Mouse (Mus musculus) hindbrain, embryonic 14.5 days (tissue): ENCODE data around the gene Arid5b. TPM values are rescaled to one million over a fixed set of nuclear protein-coding genes. Genes with fewer than 3 reads are reported as not detected.
A peak's percentile ranks its signal among the peaks of the same experiment; 100 is the strongest.

ENCODE experiments used
- ATAC-seq: fragments of 200-750 bp; cut with Nextera tagmentation; 2 replicates; pipeline ENCODE4 v1.8.0; 2017; ENCODE audit warnings: moderate number of reproducible peaks, mild to moderate bottlenecking, moderate TSS enrichment, moderate library complexity; ENCODE audit not compliant: low FRiP score
- DNase-seq: peaks from one replicate; pipeline ENCODE4 v3.0.0-alpha.2; 2015; ENCODE audit warnings: low spot score
- H3K27ac ChIP-seq: fragments of 300-500 bp; sonication (generic); 2 replicates; pipeline ENCODE4 v1.5.1; 2014; ENCODE audit warnings: mild to moderate bottlenecking, moderate library complexity
- H3K27me3 ChIP-seq: fragments of 300-500 bp; sonication (generic); 2 replicates; pipeline ENCODE4 v1.6.1; 2014; ENCODE audit warnings: mild to moderate bottlenecking, low read length, mixed read lengths; ENCODE audit not compliant: control insufficient read depth, insufficient read depth
- H3K36me3 ChIP-seq: fragments of 300-500 bp; sonication (generic); replicated peaks from 2 replicates; pipeline ENCODE4 v1.6.1; 2014; ENCODE audit not compliant: control insufficient read depth, insufficient read depth
- H3K4me1 ChIP-seq: fragments of 300-500 bp; sonication (generic); replicated peaks from 2 replicates; pipeline ENCODE4 v1.6.1; 2014; ENCODE audit warnings: antibody characterized with exemption, low read length, mixed read lengths; ENCODE audit not compliant: control insufficient read depth, insufficient read depth
- H3K4me2 ChIP-seq: fragments of 300-500 bp; sonication (generic); replicated peaks from 2 replicates; pipeline ENCODE4 v1.6.1; 2014; ENCODE audit warnings: mild to moderate bottlenecking, moderate library complexity
- H3K4me3 ChIP-seq: fragments of 300-500 bp; sonication (generic); replicated peaks from 2 replicates; pipeline ENCODE4 v1.5.1; 2014; ENCODE audit warnings: mild to moderate bottlenecking, low read length
- H3K9ac ChIP-seq: fragments of 300-500 bp; sonication (generic); 2 replicates; pipeline ENCODE4 v1.6.1; 2014
- H3K9me3 ChIP-seq: fragments of 300-500 bp; sonication (generic); 2 replicates; pipeline ENCODE4 v1.6.1; 2016; ENCODE audit warnings: low read length; ENCODE audit not compliant: control insufficient read depth
- WGBS: fragments of 180-500 bp; shearing (Covaris S2); extraction: QIAGEN DNeasy Blood & Tissue Kit; methylation state at CpG from one replicate; pipeline ENCODE4 v1.1.7; 2014; 5-methylcytosine and 5-hydroxymethylcytosine counted together
- polyA plus RNA-seq: library from polyadenylated mRNA; unstranded; fragments of >200 nt; fragmentation: Nextera tagmentation; extraction: Ambion mirVana; gene quantifications from 2 replicates; pipeline ENCODE4 v1.2.1, GENCODE M21; 2014

The Arid5b gene
- polyA plus RNA-seq, 1 experiment from 2014 or later, result 21.0 TPM

DNA sequence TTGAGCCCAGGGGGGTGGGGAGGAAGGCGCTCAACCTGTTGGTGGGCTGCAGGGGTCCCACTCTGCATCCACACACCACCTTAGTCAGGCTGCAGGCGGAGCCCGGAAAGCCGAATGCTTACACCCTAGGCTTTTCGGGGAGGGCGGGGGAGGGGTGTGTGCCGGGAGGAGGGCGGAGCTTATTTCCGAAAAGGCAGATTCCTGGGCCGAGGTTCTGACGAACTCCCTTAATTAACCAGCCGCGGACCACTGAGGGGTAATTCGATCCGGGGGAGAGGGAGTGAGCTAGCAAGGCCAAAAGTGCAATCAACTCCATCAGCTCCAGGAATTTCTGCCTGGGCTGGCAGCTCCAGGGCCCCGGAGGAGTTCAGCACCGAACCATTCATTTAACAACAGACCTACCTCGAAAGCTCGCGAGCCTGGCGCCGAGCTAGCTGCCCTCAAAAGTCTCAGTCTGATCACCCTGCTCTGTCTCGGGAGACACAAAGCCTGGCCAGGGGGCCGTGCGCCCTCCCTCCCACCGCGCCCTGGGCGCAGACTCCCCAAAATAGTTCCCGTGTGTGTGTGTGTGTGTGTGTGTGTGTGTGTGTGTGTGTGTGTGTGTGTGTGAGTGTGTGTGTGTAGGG, 2.1 kb downstream of the Arid5b start:
- WGBS, result under 1% methylated on average over 29 of the region's 29 CpGs
- Histone ChIP-seq H3K27ac (peak overlapping the region; percentile 92), H3K4me2 (peak overlapping the region; percentile 67), H3K4me1 (peaks cover 25% of the 10 kb centered on the region; the same call in 1 of the 2 replicates), H3K36me3 (no peaks in the 10 kb centered on the region), H3K9ac (peak overlapping the region; percentile 71), H3K27me3 (no peaks in the 10 kb centered on the region), H3K9me3 (no peaks in the 10 kb centered on the region), H3K4me3 (peak overlapping the region; percentile 58)
- peak; percentile 62 for DNase-seq
- peak; percentile 56 for ATAC-seq

DNA sequence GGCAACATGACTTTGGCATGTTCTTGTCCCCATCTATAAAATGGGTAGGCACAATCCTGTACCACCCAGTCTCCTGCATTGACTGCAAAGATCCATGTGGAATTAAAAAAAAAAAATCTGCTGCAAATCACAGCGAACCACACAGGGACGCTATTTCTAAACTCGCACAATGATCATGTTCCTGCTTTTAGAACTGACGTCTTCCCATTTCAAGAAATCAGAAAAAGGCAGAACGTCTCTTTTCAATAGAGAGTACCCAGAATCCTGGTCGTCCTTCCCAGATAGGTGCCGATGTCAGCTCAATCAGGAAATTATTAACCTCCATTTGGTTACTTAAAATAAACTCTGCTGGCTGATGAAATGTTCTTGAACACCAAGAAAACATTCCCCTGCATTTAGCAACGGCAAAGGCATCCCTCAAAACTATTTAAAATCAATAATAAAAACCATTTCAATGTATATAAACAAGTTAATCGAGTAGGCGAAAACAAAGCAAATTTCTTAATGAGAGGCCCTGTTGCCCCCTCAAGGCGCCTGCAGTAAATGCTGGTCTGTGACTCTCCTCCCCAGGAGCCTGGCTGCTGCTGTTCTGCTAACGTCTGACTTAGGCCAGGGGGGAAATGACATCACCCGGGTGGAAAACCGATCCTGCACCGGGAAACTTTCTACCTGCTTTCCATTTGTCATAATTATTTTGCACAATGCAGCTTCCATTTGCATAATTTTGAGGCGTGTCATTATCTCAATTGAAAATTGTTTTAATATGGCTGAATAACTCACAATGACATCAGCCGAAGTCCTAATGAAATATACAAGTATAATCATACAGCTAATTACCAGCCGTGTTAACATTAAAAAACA, 3.4 kb downstream of the Arid5b start:
- Histone ChIP-seq H3K4me3 (peak overlapping the region; percentile 58), H3K9me3 (no peaks in the 10 kb centered on the region), H3K27me3 (no peaks in the 10 kb centered on the region), H3K4me1 (peaks cover 11% of the 10 kb centered on the region; the same call in 1 of the 2 replicates), H3K4me2 (peak overlapping the region; percentile 67), H3K9ac (peak overlapping the region; percentile 71), H3K27ac (peak overlapping the region; percentile 92), H3K36me3 (no peaks in the 10 kb centered on the region; the same call in 1 of the 2 replicates)
- 18% methylated on average over 18 of the region's 18 CpGs for WGBS
- ATAC-seq (no peak), DNase-seq (peak; percentile 52)

DNA sequence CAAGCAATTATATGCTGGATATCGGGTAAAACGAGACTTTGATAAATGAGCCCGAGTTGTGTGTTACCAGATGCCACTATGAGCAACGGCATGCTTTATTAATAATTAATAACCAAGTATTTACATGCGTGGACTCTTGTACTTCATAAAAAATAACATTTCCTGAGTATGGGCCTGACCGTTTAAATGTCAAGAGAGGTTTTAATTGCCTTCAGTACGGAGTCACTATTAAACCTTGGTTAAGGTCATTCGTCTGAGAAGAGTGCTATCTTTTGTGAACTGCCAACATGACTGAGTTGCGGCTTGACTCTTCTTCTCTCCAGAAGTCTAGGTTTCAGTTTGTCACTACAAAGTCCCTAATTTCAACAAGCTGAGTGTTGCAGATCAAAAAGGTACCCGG, 8.8 kb downstream of the Arid5b start:
- Histone ChIP-seq H3K27ac (no peak overlapping the region), H3K4me2 (no peak overlapping the region), H3K4me3 (no peak overlapping the region), H3K36me3 (no peaks in the 10 kb centered on the region; the same call in 1 of the 2 replicates), H3K4me1 (peaks cover 15% of the 10 kb centered on the region), H3K27me3 (no peaks in the 10 kb centered on the region), H3K9me3 (no peaks in the 10 kb centered on the region), H3K9ac (no peak overlapping the region)
- DNase-seq (no peak), ATAC-seq (no peak)
- WGBS, result 73% methylated on average over 10 of the region's 10 CpGs

DNA sequence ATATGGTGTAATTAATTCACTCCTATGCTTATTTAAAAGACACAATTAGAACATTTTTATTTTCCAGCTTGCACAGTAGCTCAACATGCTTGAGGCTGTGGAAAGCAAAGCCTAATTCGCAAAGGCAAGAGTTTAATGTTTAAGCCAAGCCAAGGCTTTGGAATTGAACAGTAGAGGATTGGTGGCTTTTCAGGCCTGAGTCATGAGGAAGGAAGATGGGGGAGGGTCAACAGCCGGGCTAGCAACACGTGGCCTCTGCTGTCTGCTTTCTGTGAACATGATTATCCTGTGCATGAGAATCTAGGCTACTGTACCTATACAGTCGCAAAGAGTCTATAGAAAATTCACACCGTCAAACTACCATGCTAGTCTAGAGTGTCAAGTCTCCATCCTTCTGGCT, 9.9 kb downstream of the Arid5b start:
- no peak for ATAC-seq
- WGBS, result 66% methylated on average over 5 of the region's 5 CpGs

DNA sequence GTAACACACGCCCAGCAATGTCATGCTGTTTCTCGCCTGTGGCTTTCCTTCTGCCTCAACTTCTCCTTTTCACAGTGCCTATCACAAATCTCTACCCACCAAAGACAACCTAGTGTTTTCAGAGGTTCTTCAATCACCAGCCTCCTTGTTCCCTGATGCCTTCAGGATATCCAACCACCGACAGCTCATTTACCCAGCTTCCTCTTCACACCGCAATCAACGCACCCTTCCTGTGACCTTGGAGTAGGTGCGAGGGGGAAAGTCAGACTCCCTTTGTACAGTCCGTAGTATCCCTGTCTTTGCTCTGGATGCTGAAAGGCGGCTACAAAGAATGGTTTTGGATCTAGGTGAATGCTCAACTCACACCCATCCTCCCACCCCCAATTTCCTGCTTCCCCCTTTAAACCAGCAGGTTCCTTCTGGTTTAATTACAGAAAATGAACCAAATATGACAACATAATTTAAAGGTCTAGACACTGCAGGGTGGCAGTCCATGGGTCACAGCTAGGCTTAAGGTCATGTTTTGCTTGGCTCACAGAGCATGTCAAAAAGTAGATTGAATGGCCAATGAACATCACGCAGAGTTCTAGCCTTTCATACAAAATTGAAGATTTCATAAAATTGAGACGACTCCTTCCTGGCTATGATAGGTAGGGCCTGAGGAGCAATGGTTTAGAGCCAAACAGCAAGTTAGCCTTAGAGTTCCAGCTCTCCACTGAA, 14.4 kb downstream of the Arid5b start:
- no peak overlapping the region for H3K4me3 ChIP-seq
- H3K36me3 ChIP-seq, result no peaks in the 10 kb centered on the region
- WGBS, result 96% methylated on average over 10 of the region's 10 CpGs
- ATAC-seq (no peak), DNase-seq (no peak)
- no peak overlapping the region for H3K27ac ChIP-seq
- H3K9me3 ChIP-seq, result no peaks in the 10 kb centered on the region
- H3K4me1 ChIP-seq, result peaks cover 11% of the 10 kb centered on the region
- no peaks in the 10 kb centered on the region for H3K27me3 ChIP-seq
- no peak overlapping the region for H3K4me2 ChIP-seq
- no peak overlapping the region for H3K9ac ChIP-seq

More for the DNA sequence above, 9.9 kb downstream of the Arid5b start:
- Histone ChIP-seq H3K27ac (peak overlapping the region; percentile 35; the same call in 1 of the 2 replicates), H3K27me3 (no peaks in the 10 kb centered on the region), H3K9ac (no peak overlapping the region), H3K4me1 (peaks cover 15% of the 10 kb centered on the region), H3K9me3 (no peaks in the 10 kb centered on the region), H3K4me2 (no peak overlapping the region), H3K36me3 (no peaks in the 10 kb centered on the region; the same call in 1 of the 2 replicates), H3K4me3 (no peak overlapping the region)
- DNase-seq, result no peak

DNA sequence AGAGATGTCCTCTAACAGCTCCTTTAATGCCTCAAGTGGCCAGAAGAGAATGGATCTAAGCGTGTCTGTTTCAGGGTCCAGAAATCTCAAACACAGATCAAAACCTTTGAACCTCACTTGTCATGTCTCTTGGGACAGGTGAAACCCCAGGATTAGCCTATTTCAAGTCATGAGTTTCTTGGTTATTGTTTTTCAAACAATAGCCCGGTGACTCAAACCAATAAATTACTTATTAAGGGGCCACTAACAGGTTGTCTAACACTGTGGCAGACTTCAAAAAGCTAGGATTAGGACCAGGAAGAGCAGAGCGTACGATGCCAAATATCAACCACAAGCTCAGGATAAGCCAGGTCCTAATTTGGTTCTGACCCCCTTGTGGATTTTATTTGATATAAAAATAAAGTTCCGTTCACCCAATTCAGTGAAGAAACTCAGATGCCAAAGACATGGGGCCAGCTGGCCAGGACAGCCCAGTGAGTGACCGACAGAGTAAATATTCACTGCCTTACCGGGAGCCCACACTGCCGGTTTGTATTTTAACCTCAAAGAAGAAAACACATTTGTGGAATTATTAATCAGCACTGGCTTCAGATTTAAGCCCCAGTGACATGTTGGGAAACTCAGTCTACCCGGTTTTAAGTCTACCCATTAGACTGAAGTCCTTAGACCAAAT, 15.1 kb downstream of the Arid5b start:
- DNase-seq (no peak), ATAC-seq (no peak)
- no peak overlapping the region for H3K4me3 ChIP-seq
- H3K4me2 ChIP-seq, result no peak overlapping the region
- H3K9ac ChIP-seq, result no peak overlapping the region
- H3K36me3 ChIP-seq, result no peaks in the 10 kb centered on the region
- no peaks in the 10 kb centered on the region for H3K27me3 ChIP-seq
- H3K9me3 ChIP-seq, result no peaks in the 10 kb centered on the region
- peaks cover 4% of the 10 kb centered on the region; the same call in 1 of the 2 replicates for H3K4me1 ChIP-seq
- WGBS, result 93% methylated on average over 9 of the region's 9 CpGs
- H3K27ac ChIP-seq, result no peak overlapping the region

DNA sequence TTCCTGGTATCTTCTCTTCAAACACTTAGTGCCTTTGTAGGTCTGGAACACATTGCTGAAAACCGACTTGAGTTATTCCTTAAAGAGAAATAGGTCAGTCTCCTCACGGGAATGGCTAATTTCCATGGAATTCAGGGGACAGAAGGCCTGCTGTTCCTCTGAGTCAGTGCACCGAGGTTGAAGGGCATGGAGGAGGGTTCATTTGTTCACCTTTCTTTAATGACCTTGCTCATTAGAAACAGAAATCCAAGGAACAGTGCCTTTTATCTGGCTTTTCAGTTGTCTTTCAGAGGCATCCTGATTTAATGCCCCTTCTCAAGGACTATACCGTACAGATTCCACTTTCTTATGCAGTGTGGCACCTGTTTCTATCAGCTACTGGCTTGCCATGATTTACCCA, 18.9 kb downstream of the Arid5b start:
- WGBS, result 60% methylated on average over 4 of the region's 4 CpGs
- Histone ChIP-seq H3K36me3 (no peaks in the 10 kb centered on the region), H3K9me3 (no peaks in the 10 kb centered on the region), H3K27me3 (no peaks in the 10 kb centered on the region), H3K27ac (no peak overlapping the region), H3K4me1 (no peaks in the 10 kb centered on the region), H3K4me2 (no peak overlapping the region), H3K4me3 (no peak overlapping the region), H3K9ac (no peak overlapping the region)
- ATAC-seq, result no peak
- DNase-seq, result no peak

DNA sequence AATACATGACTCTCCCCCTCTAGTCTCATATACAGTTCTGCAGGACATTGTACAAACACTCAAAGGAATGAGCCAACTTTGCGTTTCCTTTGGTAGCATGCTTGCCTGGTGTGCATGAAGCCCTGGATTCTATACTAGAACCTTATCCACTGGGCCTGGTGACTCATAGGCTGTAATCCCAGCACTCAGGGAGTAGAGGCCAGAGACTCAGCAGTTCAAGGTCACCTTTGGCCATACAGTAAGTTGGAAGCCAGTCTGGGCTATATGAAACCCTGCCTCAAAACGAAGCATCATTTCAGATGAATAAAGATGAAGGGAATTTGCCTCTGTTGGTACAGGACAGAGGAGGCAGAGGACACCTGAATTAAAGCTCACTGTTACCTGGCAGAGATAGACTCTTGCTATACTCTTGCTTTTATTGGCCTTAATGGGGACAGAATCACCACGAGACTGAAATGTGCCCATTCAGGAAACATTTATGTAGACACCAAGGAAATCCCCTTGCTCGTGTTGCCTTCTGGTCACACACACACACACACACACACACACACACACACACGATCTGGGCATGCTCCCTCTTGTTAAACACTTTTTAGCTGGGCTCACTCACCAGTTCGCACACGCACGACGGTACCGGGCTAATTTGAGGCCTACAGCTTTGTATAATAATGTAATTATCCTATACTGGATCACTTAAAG, 21.0 kb downstream of the Arid5b start:
- H3K4me1 ChIP-seq, result no peaks in the 10 kb centered on the region
- 88% methylated on average over 10 of the region's 10 CpGs for WGBS
- ATAC-seq (no peak), DNase-seq (no peak)
- H3K27me3 ChIP-seq, result no peaks in the 10 kb centered on the region
- H3K4me3 ChIP-seq, result no peak overlapping the region
- no peak overlapping the region for H3K4me2 ChIP-seq
- H3K27ac ChIP-seq, result no peak overlapping the region
- no peaks in the 10 kb centered on the region for H3K9me3 ChIP-seq
- no peaks in the 10 kb centered on the region for H3K36me3 ChIP-seq
- no peak overlapping the region for H3K9ac ChIP-seq
